Mouse (Mus musculus) megakaryocyte, embryonic 14.5 days (primary cell): ENCODE results near the gene Tmem151b.

ENCODE experiments used
- FLI1 ChIP-seq: IDR thresholded peaks from 2 replicates; pipeline ENCODE4 v1.6.1; 2012; ENCODE audit warnings: low read length, inconsistent platforms, mixed read lengths
- GATA1 ChIP-seq: IDR thresholded peaks from 3 replicates; pipeline ENCODE4 v1.6.1; 2012; ENCODE audit warnings: mixed read lengths, low read length, inconsistent platforms, borderline replicate concordance

DNA sequence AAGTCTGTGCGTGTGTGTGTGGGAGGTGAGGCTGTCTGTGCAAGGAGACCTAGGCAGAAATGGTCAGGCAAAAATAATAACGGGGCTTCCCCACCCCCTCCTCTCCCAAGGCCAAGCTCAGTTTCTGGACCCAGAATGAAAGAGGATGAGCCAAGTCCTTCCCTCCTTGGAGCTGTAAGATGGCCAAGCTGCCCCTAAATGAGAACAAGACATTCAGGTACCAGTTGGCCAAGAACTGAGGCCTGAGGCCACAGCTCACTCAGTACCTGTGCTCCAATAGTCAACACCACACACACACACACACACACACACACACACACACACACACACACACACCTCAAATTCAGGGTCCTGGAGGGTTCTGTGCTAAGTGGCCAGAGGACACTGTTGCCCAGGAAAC is 6.8 kb downstream of the Tmem151b start:
- TF ChIP-seq GATA1 (no peak), FLI1 (no peak)
